Mouse (Mus musculus): ENCODE results near the gene Kank1. TPM values are rescaled to one million over a fixed set of nuclear protein-coding genes. Genes with fewer than 3 reads are reported as not detected.

The Kank1 gene
- polyA plus RNA-seq (2012; rRNA removed; ENCODE audit: low replicate concordance), result 4.6 and 14.8 TPM in 2 replicates

GRCm38 (mm10) chr19:25236596-25237491 lies at the start of gene Kank1:
Gene Kank1, plus strand, starts transcription at chr19:25236975.

Other genes starting within 250 kb of the Kank1 start
- gene Dock8, start 237.4 kb upstream of the Kank1 start, polyA plus RNA-seq (2012; rRNA removed; ENCODE audit: low replicate concordance), result 9.1 and 13.0 TPM in 2 replicates